In genomic region chr9:117117181-117117729, GRCm38 (mm10) we compare ENCODE assay signal across 11 mouse cellular contexts.
DNase-seq lines count a peak whose midpoint lies in the region; ATAC-seq and TF ChIP-seq lines count a peak whose summit lies in the region.
"Had no signal": no experiment of that assay in that cellular context is flagged by ENCODE, and none has a peak within 500 bp of the region (broad histone marks: within the 10 kb centered on the region; RNA-seq: fewer than 3 reads in every experiment).

No protein-coding gene starts in this region.

- no peak overlapping the region for H3K4me3 ChIP-seq in gastrocnemius, adult 2 months
- no peak overlapping the region for H3K4me3 ChIP-seq in embryonic facial prominence, embryonic 14.5 days (ENCODE audit: low read depth, low read length)
- no peak overlapping the region for H3K4me3 ChIP-seq in midbrain, embryonic 13.5 days (replicated peaks)
- H3K4me3 ChIP-seq: heart, adult 2 months had no signal

- H3K9ac ChIP-seq in embryonic facial prominence, embryonic 14.5 days (ENCODE audit: low read depth, low read length) = no peak overlapping the region
- no peak overlapping the region for H3K9ac ChIP-seq in midbrain, embryonic 13.5 days (replicated peaks)

- H3K27me3 ChIP-seq in embryonic facial prominence, embryonic 14.5 days (replicated peaks; ENCODE audit: control insufficient read depth, insufficient read depth, low read length) = no peaks in the 10 kb centered on the region
- H3K27me3 ChIP-seq in midbrain, embryonic 13.5 days = no peaks in the 10 kb centered on the region
- H3K27me3 ChIP-seq: CH12.LX had no signal

- peak overlapping the region; percentile 7; the same call in 1 of the 2 replicates for H3K27ac ChIP-seq in gastrocnemius, adult 2 months
- H3K27ac ChIP-seq in embryonic facial prominence, embryonic 14.5 days (replicated peaks; ENCODE audit: low read depth, low read length) = no peak overlapping the region
- H3K27ac ChIP-seq in midbrain, embryonic 13.5 days = no peak overlapping the region
- H3K27ac ChIP-seq: heart, adult 2 months had no signal

- H3K4me2 ChIP-seq in embryonic facial prominence, embryonic 14.5 days (ENCODE audit: low read depth, low read length) = no peak overlapping the region
- H3K4me2 ChIP-seq in midbrain, embryonic 13.5 days (replicated peaks) = no peak overlapping the region

- no peak for TF ChIP-seq CTCF in gastrocnemius, adult 2 months (IDR thresholded peaks at IDR 0.05)

- no peak for ATAC-seq in embryonic facial prominence, embryonic 14.5 days (ENCODE audit: low read depth)
- no peak for ATAC-seq in midbrain, embryonic 13.5 days

- intact Hi-C loops in gastrocnemius, adult 2 months (cut with DNase I) = no loop called here
- intact Hi-C loops in gastrocnemius, postnatal 36 days (cut with DNase I) = no loop called here

- peak; percentile 32 for DNase-seq in gastrocnemius, adult 2 months
- DNase-seq in gastrocnemius, postnatal 36 days = no peak
- peak; percentile 63 for DNase-seq in embryonic facial prominence, embryonic 14.5 days (ENCODE audit: low spot score)
- DNase-seq in layer of hippocampus, postnatal 10 days (ENCODE audit: low spot score in 2 of 2) = peak; percentile 33 to 42
- DNase-seq in right cerebral cortex, adult 18-20 months = peak; percentile 19
- no peak for DNase-seq in urinary bladder, adult 2 months (ENCODE audit: low spot score)
- DNase-seq in adrenal gland, adult 8-10 months = no peak
- DNase-seq: heart, adult 2 months; thymus, adult 2 months had no signal

- 64% methylated on average over 10 of the region's 10 CpGs for WGBS in embryonic facial prominence, embryonic 14.5 days
- 90% methylated on average over 10 of the region's 10 CpGs for WGBS in midbrain, embryonic 13.5 days

- H3K36me3 ChIP-seq in embryonic facial prominence, embryonic 14.5 days (ENCODE audit: control insufficient read depth, insufficient read depth, low read length) = no peaks in the 10 kb centered on the region
- H3K36me3 ChIP-seq in midbrain, embryonic 13.5 days = no peaks in the 10 kb centered on the region

- H3K4me1 ChIP-seq in embryonic facial prominence, embryonic 14.5 days (ENCODE audit: control insufficient read depth, insufficient read depth, low read length) = peaks cover 4% of the 10 kb centered on the region; the same call in 1 of the 2 replicates
- H3K4me1 ChIP-seq in midbrain, embryonic 13.5 days (replicated peaks) = no peaks in the 10 kb centered on the region

- H3K9me3 ChIP-seq in embryonic facial prominence, embryonic 14.5 days (ENCODE audit: control insufficient read depth, low read length) = no peaks in the 10 kb centered on the region
- H3K9me3 ChIP-seq in midbrain, embryonic 13.5 days = no peaks in the 10 kb centered on the region

Comparison
In these comparisons a context has a peak if more than half of its experiments do, and no peak if none do; other contexts are left out.
1. DNase-seq: peak in gastrocnemius, adult 2 months (single experiment), embryonic facial prominence, embryonic 14.5 days (single experiment), layer of hippocampus, postnatal 10 days (2 of 2) and right cerebral cortex, adult 18-20 months (single experiment); none in gastrocnemius, postnatal 36 days (0 of 2), urinary bladder, adult 2 months (single experiment) and adrenal gland, adult 8-10 months (single experiment).